Mouse (Mus musculus) forebrain, postnatal 0 days (tissue): ENCODE measurements at regions not wholly inside any gene's neighbourhood (a gene's known extent, or its start where the extent isn't known, plus 50 kb on each side); places are given as distances from the start of the nearest gene placed in this dataset.

ENCODE experiments used
- ATAC-seq: fragments of 200-750 bp; cut with Nextera tagmentation; 2 replicates; pipeline ENCODE4 v1.8.0; 2017; ENCODE audit warnings: mild to moderate bottlenecking, moderate library complexity
- DNase-seq: peaks from one replicate; pipeline ENCODE4 v3.0.0-alpha.2; 2015
- H3K27ac ChIP-seq: fragments of 300-500 bp; sonication (generic); 2 replicates; pipeline ENCODE4 v1.5.1; 2014; ENCODE audit warnings: low read depth, mild to moderate bottlenecking, antibody characterized with exemption, low read length, moderate library complexity, mixed read lengths
- H3K27me3 ChIP-seq: fragments of 300-500 bp; sonication (generic); 2 replicates; pipeline ENCODE4 v1.6.1; 2014; ENCODE audit warnings: mild to moderate bottlenecking, low read length, mixed read lengths; ENCODE audit not compliant: insufficient read depth
- H3K36me3 ChIP-seq: fragments of 300-500 bp; sonication (generic); 2 replicates; pipeline ENCODE4 v1.6.1; 2014; ENCODE audit warnings: mild to moderate bottlenecking, moderate library complexity; ENCODE audit not compliant: insufficient read depth
- H3K4me1 ChIP-seq: fragments of 300-500 bp; sonication (generic); 2 replicates; pipeline ENCODE4 v1.6.1; 2014; ENCODE audit warnings: antibody characterized with exemption; ENCODE audit not compliant: insufficient read depth
- H3K4me2 ChIP-seq: fragments of 300-500 bp; sonication (generic); 2 replicates; pipeline ENCODE4 v1.6.1; 2014; ENCODE audit warnings: low read depth, mild to moderate bottlenecking, moderate library complexity
- H3K4me3 ChIP-seq: fragments of 300-500 bp; sonication (generic); 2 replicates; pipeline ENCODE4 v1.5.1; 2014; ENCODE audit warnings: low read depth, low read length, mixed read lengths
- H3K9ac ChIP-seq: fragments of 300-500 bp; sonication (generic); 2 replicates; pipeline ENCODE4 v1.6.1; 2014; ENCODE audit warnings: mild to moderate bottlenecking
- H3K9me3 ChIP-seq: fragments of 300-500 bp; sonication (generic); 2 replicates; pipeline ENCODE4 v1.6.1; 2016; ENCODE audit warnings: low read length
- CTCF ChIP-seq: sonication (generic); IDR thresholded peaks from 2 replicates; pipeline ENCODE4 v1.5.1; 2016; ENCODE audit warnings: antibody characterized with exemption, control low read depth, low read depth
- WGBS: fragments of 180-500 bp; shearing (Covaris S2); extraction: QIAGEN DNeasy Blood & Tissue Kit; methylation state at CpG from one replicate; pipeline ENCODE4 v1.1.7; 2014; 5-methylcytosine and 5-hydroxymethylcytosine counted together

DNA sequence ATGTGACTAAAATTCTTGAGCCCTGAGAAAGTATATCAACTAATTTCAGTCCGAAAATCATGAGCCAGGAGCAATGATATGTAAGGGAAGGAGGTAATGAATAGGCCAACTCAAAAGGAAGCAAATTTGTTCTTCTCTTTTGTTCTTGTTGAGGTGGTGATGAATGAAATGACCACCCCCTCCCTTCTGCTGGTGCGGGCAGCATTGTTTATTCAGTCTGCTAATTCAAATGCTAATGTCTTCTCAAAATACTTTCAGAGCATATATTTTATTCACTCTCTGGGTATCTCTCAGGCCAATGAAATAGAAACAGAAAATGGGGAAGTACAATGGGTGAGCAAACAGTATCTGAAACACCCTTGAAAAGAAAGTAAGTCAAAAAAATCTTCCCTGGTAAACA lies 1870.4 kb downstream of the Pcdh19 start:
- H3K4me3 ChIP-seq = no peak overlapping the region
- no peaks in the 10 kb centered on the region for H3K36me3 ChIP-seq
- H3K4me1 ChIP-seq = no peaks in the 10 kb centered on the region
- H3K9ac ChIP-seq = no peak overlapping the region
- 37% methylated on average over 2 of the region's 2 CpGs for WGBS
- H3K4me2 ChIP-seq = no peak overlapping the region
- H3K27ac ChIP-seq = no peak overlapping the region
- H3K9me3 ChIP-seq = no peaks in the 10 kb centered on the region
- no peaks in the 10 kb centered on the region for H3K27me3 ChIP-seq
- ATAC-seq = no peak
- DNase-seq = no peak
- no peak for TF ChIP-seq CTCF

DNA sequence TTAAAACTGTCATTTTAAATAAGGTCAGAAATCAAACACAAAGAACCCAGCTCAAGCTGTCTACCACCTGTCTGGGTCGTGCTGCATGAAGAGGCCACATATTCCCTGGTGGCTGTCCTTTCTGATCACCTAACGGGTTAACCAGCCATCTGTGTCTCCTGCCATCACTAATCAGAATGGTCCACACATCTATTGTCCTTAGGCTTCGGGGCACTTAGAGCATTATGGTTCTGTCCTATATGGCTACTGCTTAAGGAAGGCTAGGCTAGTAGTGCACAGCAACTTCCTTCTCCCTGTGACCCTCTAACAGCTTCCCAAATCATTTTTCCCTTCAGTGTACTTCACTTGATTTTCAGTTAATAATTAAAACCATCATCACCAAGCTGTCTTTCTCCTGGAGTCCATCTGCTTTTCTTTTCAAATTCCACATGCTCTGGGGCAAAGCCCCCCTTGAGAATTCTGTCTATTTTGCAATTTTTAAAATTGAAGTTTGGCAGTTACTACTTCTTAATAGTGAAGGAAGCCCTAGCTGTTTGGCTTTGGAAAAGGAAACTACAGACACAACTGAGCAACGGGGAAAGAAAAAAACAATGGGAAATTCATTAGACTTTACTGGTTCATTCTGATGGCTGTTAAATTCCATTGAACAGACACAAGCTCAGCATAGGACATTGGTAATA lies 1914.6 kb downstream of the Pcdh19 start:
- Histone ChIP-seq H3K9me3 (no peaks in the 10 kb centered on the region), H3K9ac (no peak overlapping the region), H3K4me3 (no peak overlapping the region), H3K27ac (no peak overlapping the region), H3K27me3 (no peaks in the 10 kb centered on the region), H3K4me1 (no peaks in the 10 kb centered on the region), H3K4me2 (no peak overlapping the region), H3K36me3 (no peaks in the 10 kb centered on the region)
- TF ChIP-seq CTCF = no peak
- 0 out of 2 replicates have a peak, but pooled peaks have one; percentile 14 for ATAC-seq
- 48% methylated on average over 4 of the region's 4 CpGs for WGBS
- no peak for DNase-seq
